Mouse (Mus musculus) liver, embryonic 15.5 days (tissue): ENCODE measurements around the gene A930017K11Rik. TPM values are rescaled to one million over a fixed set of nuclear protein-coding genes. Genes with fewer than 3 reads are reported as not detected.

Experiments used
- ATAC-seq: fragments of 200-750 bp; cut with Nextera tagmentation; 2 replicates; pipeline ENCODE4 v1.8.0; 2017; ENCODE audit warnings: moderate number of reproducible peaks, mild to moderate bottlenecking, moderate library complexity; ENCODE audit not compliant: insufficient read depth
- H3K27ac ChIP-seq: fragments of 300-500 bp; sonication (generic); replicated peaks from 2 replicates; pipeline ENCODE4 v1.5.1; 2015; ENCODE audit warnings: mild to moderate bottlenecking, inconsistent platforms
- H3K27me3 ChIP-seq: fragments of 300-500 bp; sonication (generic); 2 replicates; pipeline ENCODE4 v1.6.1; 2015; ENCODE audit warnings: mild to moderate bottlenecking, inconsistent platforms
- H3K36me3 ChIP-seq: fragments of 300-500 bp; sonication (generic); replicated peaks from 2 replicates; pipeline ENCODE4 v1.6.1; 2015; ENCODE audit warnings: moderate library complexity, mild to moderate bottlenecking, inconsistent platforms
- H3K4me1 ChIP-seq: fragments of 300-500 bp; sonication (generic); replicated peaks from 2 replicates; pipeline ENCODE4 v1.6.1; 2015; ENCODE audit warnings: inconsistent platforms
- H3K4me2 ChIP-seq: fragments of 300-500 bp; sonication (generic); 2 replicates; pipeline ENCODE4 v1.6.1; 2015; ENCODE audit warnings: moderate library complexity, mild to moderate bottlenecking, inconsistent platforms
- H3K4me3 ChIP-seq: fragments of 300-500 bp; sonication (generic); replicated peaks from 2 replicates; pipeline ENCODE4 v1.5.1; 2015; ENCODE audit warnings: mild to moderate bottlenecking, inconsistent platforms
- H3K9ac ChIP-seq: fragments of 300-500 bp; sonication (generic); 2 replicates; pipeline ENCODE4 v1.6.1; 2015; ENCODE audit warnings: moderate library complexity, mild to moderate bottlenecking, inconsistent platforms
- H3K9me3 ChIP-seq: fragments of 300-500 bp; sonication (generic); replicated peaks from 2 replicates; pipeline ENCODE4 v1.6.1; 2016; ENCODE audit warnings: inconsistent platforms
- WGBS: fragments of 180-500 bp; shearing (Covaris S2); methylation state at CpG from one replicate; pipeline ENCODE4 v1.1.7; 2015; ENCODE audit warnings: mixed read lengths; ENCODE audit not compliant: insufficient replicate concordance; 5-methylcytosine and 5-hydroxymethylcytosine counted together
- polyA plus RNA-seq: library from polyadenylated mRNA; unstranded; fragments of >200 nt; fragmentation: Nextera tagmentation; extraction: Ambion mirVana; gene quantifications from 2 replicates; pipeline ENCODE4 v1.2.1, GENCODE M21; 2015

Gene A930017K11Rik
- 0.23 and 0.37 TPM in 2 replicates for polyA plus RNA-seq

DNA sequence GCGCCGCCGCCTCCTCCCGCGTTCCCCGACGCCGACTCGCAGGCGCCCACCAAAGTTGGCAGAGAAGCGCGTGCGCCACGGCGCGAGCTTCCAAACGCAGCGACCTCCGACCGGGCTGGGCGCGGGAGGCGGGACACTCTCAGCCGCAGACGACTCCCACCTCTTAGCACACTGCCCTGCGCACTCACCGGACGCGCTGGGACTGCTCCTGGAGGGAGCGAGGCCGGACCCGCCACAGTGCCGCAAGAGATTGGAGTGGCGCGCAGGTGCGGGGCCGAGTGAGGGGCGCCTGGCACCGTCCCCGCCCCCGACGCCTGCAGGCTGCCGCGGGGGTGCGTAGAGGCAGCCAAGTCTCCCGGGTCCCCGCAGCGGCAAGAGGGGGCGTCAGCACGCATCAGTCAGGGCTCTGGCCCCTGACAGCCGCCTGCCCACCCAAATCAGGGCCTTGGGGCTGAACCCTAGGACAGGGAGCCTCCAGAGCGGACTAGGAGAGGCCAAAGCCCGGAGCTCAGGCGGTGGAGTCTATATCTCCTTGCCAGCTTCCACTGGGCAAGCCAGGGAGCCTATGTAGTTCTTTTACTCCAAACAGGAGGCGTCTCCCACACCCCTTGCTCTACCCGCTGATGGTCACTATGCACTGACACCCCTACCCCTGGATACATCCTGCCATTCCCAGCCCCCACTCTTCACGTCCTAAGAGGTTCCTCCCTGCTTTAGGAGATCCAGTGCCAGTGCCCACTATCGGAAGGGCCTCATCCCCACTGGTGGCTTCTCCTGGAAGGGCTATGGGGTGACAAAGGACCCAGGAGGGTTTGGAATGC lies at the start of gene A930017K11Rik:
Gene A930017K11Rik, minus strand, starts transcription at position 763 of the 821 bp plus-strand sequence.
- no peaks in the 10 kb centered on the region for H3K36me3 ChIP-seq
- WGBS: 2% methylated on average over 58 of the region's 58 CpGs
- H3K9ac ChIP-seq: peak within 1 kb of the TSS; percentile 25; the same call in 1 of the 2 replicates
- no peak within 1 kb of the TSS for H3K27ac ChIP-seq
- H3K4me3 ChIP-seq: peak within 1 kb of the TSS; percentile 49
- no peaks in the 10 kb centered on the region for H3K9me3 ChIP-seq
- H3K27me3 ChIP-seq: peaks cover 59% of the 10 kb centered on the region
- peak within 1 kb of the TSS; percentile 74 for H3K4me2 ChIP-seq
- peaks cover 50% of the 10 kb centered on the region for H3K4me1 ChIP-seq
- ATAC-seq: no peak

DNA sequence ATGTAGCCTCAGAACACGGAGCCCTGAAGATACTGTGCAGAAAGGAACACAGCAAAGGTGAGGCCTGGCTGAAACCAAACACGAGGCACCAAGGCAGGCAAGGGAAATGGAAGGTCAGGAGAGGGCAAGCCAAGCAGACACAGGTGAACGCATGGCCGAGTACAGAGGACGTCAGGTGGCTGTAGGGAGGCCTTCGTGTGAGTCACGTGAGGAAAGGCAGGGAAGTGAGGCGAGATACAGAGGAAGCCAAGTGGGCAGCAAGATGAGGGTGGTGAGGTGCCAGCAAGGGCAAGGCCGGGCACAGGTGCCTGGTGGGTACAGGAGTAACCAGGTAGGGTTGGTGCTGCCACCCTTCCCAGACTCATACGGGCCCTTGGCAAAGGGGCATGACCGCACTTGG lies 46.1 kb upstream of the A930017K11Rik start:
- ATAC-seq: no peak
- Histone ChIP-seq H3K4me1 (peaks cover 13% of the 10 kb centered on the region), H3K4me3 (no peak overlapping the region), H3K27ac (no peak overlapping the region), H3K27me3 (no peaks in the 10 kb centered on the region), H3K9ac (no peak overlapping the region), H3K4me2 (no peak overlapping the region), H3K36me3 (no peaks in the 10 kb centered on the region), H3K9me3 (no peaks in the 10 kb centered on the region)
- 73% methylated on average over 11 of the region's 11 CpGs for WGBS

DNA sequence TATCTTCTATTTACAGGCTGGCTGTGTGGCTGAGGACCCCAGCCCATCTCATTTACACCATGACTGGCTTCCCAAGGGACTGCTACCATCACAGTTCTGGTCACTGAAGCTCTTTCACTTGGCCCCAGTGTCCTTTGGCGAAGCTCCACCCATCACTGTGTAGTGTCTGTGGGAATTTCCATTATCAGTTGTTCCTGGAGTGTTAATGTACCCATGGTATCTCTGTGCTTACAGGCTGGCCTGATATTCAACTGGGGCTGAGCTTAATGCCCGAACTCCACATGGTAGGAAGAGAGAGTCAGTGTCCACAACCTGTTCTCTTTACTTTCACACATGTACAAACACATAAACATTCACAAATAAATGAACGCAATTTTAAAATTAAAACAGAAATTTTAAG lies 41.1 kb upstream of the A930017K11Rik start:
- H3K27ac ChIP-seq: no peak overlapping the region
- H3K4me3 ChIP-seq: no peak overlapping the region
- no peak overlapping the region for H3K9ac ChIP-seq
- 40% methylated on average over 3 of the region's 3 CpGs for WGBS
- peaks cover 25% of the 10 kb centered on the region for H3K4me1 ChIP-seq
- ATAC-seq: no peak
- H3K27me3 ChIP-seq: no peaks in the 10 kb centered on the region
- H3K9me3 ChIP-seq: no peaks in the 10 kb centered on the region
- H3K4me2 ChIP-seq: no peak overlapping the region
- no peaks in the 10 kb centered on the region for H3K36me3 ChIP-seq

DNA sequence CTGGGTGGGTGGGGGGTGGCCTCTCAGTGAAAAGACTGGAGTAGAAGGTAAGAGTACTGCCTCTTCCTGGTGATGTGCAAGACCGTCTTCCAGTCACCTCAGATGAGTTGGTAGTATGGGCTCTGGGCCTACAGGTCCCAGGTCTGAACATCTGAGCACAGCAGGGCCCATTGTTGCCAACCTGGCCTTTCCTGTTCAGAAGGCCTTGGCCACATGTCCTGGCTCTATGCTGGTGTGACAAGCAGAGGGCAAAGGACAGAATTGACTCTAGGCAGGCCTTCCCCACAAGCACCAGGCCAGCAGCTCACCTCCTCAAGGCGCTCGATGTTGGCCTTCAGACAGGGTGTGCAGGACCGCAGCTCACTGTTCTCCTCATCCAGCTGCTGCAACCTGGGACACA lies 39.9 kb upstream of the A930017K11Rik start:
- H3K4me1 ChIP-seq: peaks cover 25% of the 10 kb centered on the region
- no peak overlapping the region for H3K9ac ChIP-seq
- no peak overlapping the region for H3K4me3 ChIP-seq
- 0 out of 2 replicates have a peak, but pooled peaks cover 4% of the 10 kb centered on the region for H3K27me3 ChIP-seq
- WGBS: 89% methylated on average over 4 of the region's 4 CpGs
- no peak overlapping the region for H3K27ac ChIP-seq
- H3K36me3 ChIP-seq: no peaks in the 10 kb centered on the region
- no peak for ATAC-seq
- H3K9me3 ChIP-seq: no peaks in the 10 kb centered on the region
- H3K4me2 ChIP-seq: no peak overlapping the region

DNA sequence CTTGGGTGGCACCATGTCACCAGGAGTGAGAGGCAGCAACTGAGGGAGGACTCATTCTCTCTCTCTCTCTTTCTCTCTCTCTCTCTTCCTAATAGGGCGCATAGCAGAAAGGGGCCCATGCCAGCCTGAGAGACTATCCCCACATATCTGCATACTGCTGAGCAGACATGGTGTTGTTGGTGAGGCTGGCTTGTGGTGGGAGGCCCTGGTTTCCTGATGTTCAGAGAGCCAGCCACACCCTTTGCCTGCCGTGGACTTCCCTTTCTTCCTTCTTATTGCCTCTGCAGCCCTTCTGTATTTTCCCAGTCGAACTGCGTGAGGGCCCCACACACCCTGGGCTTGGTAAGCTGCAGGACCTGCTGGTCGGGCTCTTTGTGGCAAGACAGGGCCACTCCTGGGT lies 38.0 kb upstream of the A930017K11Rik start:
- no peak overlapping the region for H3K9ac ChIP-seq
- 20% methylated on average over 5 of the region's 5 CpGs for WGBS
- H3K4me2 ChIP-seq: no peak overlapping the region
- H3K9me3 ChIP-seq: no peaks in the 10 kb centered on the region
- H3K4me1 ChIP-seq: peaks cover 32% of the 10 kb centered on the region
- H3K27me3 ChIP-seq: 0 out of 2 replicates have a peak, but pooled peaks cover 8% of the 10 kb centered on the region
- no peak overlapping the region for H3K4me3 ChIP-seq
- H3K36me3 ChIP-seq: no peaks in the 10 kb centered on the region
- H3K27ac ChIP-seq: no peak overlapping the region
- no peak for ATAC-seq

DNA sequence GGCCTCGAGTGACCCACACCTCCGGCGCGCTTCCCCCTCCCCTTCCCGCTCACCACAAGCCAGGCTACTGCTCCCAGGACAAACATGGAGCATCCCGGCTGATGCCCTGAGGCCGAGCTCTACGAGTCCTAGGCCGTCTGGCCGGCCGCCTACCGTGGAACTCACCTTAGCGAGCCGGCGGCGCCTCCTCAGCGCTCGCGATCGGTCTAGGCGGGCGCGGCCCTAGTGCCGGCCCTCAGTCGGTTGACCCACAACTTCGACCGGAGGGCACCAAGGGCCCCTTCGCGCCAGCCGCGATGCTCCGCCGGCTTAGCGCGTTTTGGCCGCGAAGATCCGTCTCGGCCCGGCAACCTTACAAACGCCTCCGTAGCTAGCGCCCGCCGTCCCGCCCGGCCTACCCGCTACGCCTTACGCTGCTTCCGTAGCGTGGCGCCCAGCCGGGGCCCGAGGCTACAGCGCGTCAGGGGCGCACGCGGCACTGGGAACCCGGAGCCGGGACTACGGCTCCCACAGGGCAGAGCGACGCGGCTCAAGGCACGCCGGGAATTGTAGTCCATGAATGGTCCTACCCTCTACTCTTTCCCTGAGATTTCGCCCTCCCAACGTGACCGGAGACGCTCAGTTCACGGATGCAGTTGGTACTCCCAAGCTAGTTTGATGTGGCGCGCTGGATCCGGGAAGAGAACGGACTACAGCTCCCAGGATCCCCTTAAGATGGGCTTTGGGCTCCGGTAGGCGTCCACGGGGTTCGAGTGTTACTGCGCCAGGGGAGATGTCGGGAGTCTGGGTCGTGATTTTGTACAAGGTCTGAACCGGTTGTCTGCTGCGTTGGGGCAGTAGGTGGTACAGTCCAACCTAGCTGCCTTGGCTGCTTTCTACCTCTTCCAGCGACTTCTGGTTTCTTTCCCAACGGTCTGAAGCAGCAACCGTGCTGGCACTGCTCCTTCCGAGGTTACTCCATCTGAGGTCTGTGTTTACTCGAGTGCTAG lies 33.2 kb upstream of the A930017K11Rik start, which contains the start of gene Capn15:
Gene Capn15, minus strand, starts transcription at position 491 of the 989 bp plus-strand sequence.
- no peaks in the 10 kb centered on the region for H3K36me3 ChIP-seq
- H3K9me3 ChIP-seq: no peaks in the 10 kb centered on the region
- peak within 1 kb of the TSS; percentile 89 for H3K4me2 ChIP-seq
- under 1% methylated on average over 91 of the region's 91 CpGs for WGBS
- H3K9ac ChIP-seq: peak within 1 kb of the TSS; percentile 83
- H3K27me3 ChIP-seq: 0 out of 2 replicates have a peak, but pooled peaks cover 8% of the 10 kb centered on the region
- peak within 1 kb of the TSS; percentile 61 for H3K27ac ChIP-seq
- peaks cover 53% of the 10 kb centered on the region for H3K4me1 ChIP-seq
- ATAC-seq: peak; percentile 96
- H3K4me3 ChIP-seq: peak within 1 kb of the TSS; percentile 78

DNA sequence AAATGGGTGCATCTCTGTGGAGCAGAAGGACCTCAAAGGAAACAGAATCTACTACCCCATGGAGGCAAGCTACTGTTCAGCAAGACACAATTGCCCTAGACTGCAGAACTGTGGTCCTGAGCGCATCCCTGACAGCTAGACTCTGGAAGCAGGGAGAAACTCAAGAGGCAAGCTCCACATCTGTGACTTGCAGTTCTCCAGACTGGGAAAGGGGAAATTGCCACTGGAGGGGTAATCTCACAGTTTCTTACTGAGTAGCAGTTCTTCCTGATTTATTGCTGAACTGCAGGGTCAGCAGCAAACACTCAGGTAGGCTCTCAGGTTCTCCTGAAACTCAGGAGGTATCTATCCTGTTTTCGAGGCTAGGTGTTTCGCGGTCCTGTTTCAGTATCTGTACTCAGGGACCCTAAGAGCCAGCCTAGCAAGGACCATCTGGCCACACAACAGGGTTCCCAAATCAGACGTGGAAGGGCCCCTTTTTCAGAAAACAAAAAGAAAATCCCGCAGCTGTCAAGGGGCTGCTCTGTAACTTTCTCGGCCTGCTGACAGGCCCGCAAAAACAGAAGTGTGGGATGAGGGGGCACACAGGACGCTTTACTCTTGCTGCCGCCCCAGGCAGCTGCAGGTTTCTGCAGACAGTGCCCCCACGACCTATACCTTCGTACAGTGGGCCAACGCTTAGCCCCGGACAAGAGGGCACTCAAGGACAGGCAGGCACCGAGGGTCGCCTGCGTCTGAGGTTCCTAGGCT lies 32.4 kb upstream of the A930017K11Rik start:
- peak; percentile 14; the same call in 1 of the 2 replicates for ATAC-seq
- peak overlapping the region; percentile 78 for H3K4me3 ChIP-seq
- 10% methylated on average over 17 of the region's 17 CpGs for WGBS

DNA sequence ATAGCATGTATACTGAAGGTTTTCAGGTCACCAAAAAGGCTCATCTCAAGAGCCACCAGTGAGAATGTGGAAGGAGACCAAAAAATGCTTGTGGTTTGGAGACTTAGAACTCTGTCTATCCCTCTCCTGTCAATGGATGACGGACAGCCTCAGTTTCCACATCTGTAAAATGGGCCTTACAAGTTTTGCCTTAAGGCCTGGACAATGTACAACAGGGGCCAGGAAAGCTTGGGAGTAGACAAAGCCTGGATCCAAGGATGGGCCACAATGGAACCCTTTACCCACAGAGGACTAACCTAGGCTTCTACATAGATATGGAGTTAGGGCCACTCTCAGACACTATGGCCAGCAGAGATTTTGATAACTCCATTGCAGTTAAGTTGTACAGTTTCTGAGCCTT lies 31.7 kb upstream of the A930017K11Rik start:
- peaks cover 57% of the 10 kb centered on the region for H3K4me1 ChIP-seq
- H3K36me3 ChIP-seq: no peaks in the 10 kb centered on the region
- H3K4me2 ChIP-seq: peak overlapping the region; percentile 89
- peak overlapping the region; percentile 78 for H3K4me3 ChIP-seq
- no peak overlapping the region for H3K27ac ChIP-seq
- 0 out of 2 replicates have a peak overlapping the region, but pooled peaks have one; percentile 83 for H3K9ac ChIP-seq
- WGBS: 94% methylated on average over 1 of the region's 1 CpGs
- H3K9me3 ChIP-seq: no peaks in the 10 kb centered on the region
- 0 out of 2 replicates have a peak, but pooled peaks cover 8% of the 10 kb centered on the region for H3K27me3 ChIP-seq
- no peak for ATAC-seq

More for the DNA sequence above, 32.4 kb upstream of the A930017K11Rik start:
- Histone ChIP-seq H3K4me2 (peak overlapping the region; percentile 89), H3K9me3 (no peaks in the 10 kb centered on the region), H3K9ac (peak overlapping the region; percentile 83), H3K27ac (peak overlapping the region; percentile 61), H3K27me3 (0 out of 2 replicates have a peak, but pooled peaks cover 8% of the 10 kb centered on the region), H3K4me1 (peaks cover 53% of the 10 kb centered on the region), H3K36me3 (no peaks in the 10 kb centered on the region)

DNA sequence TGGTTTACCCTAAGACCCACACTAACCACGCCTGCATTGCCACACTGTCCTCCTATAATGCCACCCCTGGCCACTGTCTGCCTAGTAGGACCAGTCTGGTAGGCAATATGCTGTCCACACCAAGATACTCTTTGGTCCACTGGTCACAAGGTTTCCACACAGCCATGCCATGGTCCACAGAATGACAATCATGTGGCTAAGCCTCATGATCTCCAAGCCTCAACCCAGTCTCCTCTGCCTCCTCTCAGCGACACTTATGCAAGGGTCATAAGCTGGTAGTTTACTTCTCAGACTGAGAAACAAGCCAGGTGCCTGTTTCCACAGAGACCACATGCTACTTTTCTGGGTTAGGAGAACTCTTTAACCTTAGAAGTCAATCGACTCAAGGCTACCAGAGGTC lies 30.5 kb upstream of the A930017K11Rik start:
- WGBS: 82% methylated on average over 3 of the region's 3 CpGs
- Histone ChIP-seq H3K9me3 (no peaks in the 10 kb centered on the region), H3K36me3 (no peaks in the 10 kb centered on the region), H3K27me3 (0 out of 2 replicates have a peak, but pooled peaks cover 5% of the 10 kb centered on the region), H3K9ac (no peak overlapping the region), H3K4me2 (0 out of 2 replicates have a peak overlapping the region, but pooled peaks have one; percentile 89), H3K27ac (no peak overlapping the region; the same call in 1 of the 2 replicates), H3K4me1 (peaks cover 65% of the 10 kb centered on the region), H3K4me3 (no peak overlapping the region)
- ATAC-seq: no peak

DNA sequence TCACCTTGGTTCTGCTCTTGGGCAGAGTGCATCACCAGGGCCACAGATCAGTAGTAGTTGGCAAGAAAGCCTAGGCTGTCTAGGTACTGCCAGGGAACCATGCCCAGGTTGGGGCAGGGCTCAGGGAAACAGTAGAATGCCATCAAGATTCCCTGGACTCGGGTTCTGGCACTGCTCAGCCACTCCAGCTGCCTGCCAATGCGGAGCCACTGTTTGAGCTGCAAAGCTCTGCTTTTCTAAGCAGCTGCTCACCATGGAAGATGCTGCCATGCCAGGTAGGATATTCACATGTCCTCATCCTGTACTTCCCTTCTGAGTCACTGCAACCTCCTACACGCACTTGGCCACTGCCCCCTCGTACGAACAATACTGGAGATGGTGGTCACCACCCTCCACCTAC lies 28.5 kb upstream of the A930017K11Rik start:
- 73% methylated on average over 5 of the region's 5 CpGs for WGBS
- ATAC-seq: no peak
- Histone ChIP-seq H3K36me3 (0 out of 2 replicates have a peak, but pooled peaks cover 3% of the 10 kb centered on the region), H3K4me1 (peaks cover 74% of the 10 kb centered on the region), H3K9me3 (no peaks in the 10 kb centered on the region), H3K4me2 (no peak overlapping the region), H3K4me3 (no peak overlapping the region), H3K27ac (no peak overlapping the region), H3K27me3 (no peaks in the 10 kb centered on the region), H3K9ac (no peak overlapping the region)
